Mouse (Mus musculus): Measurements from ENCODE around the gene Mthfsd.

DNA sequence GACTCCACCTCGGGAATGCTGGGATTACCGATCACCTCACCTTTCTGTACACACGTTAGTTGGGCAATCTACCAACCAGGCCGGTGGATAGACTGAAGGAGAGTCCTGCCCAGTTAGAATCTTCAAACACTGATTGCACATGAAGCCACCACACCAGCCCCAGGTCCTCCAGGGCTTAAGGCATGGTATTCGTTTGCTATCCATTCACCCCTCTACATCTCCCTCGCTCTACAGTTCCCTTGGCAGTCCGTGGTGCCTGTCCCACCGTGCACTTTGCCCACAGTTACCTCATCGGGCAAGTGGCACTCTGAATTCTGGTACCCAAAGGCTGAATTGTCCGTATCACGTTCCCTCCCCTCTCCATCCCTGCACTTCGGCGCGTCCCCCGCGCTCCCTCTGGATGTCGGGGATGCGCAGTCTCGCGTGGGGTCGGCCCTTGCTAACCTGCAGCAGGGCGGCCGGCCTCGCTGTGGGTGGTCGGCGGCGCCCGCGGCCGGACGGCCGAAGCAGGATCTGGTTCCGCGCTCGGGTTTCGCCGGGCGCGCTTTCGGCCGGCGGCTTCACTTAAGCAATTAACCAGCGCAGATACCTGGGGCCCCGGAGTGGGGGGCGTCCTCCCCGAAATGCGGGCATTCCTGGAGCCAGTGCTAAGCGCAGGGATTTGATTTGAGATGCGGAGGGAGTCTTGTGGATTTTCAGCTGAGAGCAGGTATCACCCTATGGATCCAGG lies 27.7 kb downstream of the Mthfsd start:
- no peak for TF ChIP-seq CTCF (IDR thresholded peaks at IDR 0.05; ENCODE audit: borderline replicate concordance, insufficient read depth, low read length)
- TF ChIP-seq POLR2A (IDR thresholded peaks at IDR 0.05; ENCODE audit: low read depth, low read length): no peak
